Mouse (Mus musculus): ENCODE data around the gene Pde7b. TPM values are rescaled to one million over a fixed set of nuclear protein-coding genes. Genes with fewer than 3 reads are reported as not detected.

The Pde7b gene
- total and polyA plus RNA-seq, 2 experiments from 2014 or later = 3.3 to 6.0 TPM

DNA sequence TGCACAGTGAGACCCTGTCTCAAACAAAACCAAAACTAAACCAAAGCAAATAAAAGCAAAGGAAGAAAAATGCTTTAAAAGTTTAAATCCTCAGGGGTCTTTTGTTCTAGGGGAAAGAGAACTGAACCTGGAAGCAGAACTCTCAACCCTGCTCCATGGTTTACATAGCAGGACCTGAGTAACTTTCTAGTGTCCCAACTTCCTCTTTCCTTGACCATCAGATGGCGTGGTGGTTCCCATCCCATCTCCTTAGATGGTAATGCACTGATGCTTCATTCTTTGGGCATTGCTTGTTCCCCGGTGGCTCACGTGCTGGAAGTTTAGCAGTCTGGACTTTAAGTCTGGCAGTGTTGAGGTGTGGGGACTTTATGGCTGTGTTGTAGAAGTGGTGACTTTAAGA lies 343.5 kb downstream of the Pde7b start:
- Histone ChIP-seq H3K9ac (replicated peaks; ENCODE audit: low read length, poor library complexity, severe bottlenecking) (no peak overlapping the region), H3K27ac (ENCODE audit: low read depth, low read length) (no peak overlapping the region), H3K4me1 (ENCODE audit: insufficient read depth, low read length) (peaks cover 4% of the 10 kb centered on the region), H3K27me3 (ENCODE audit: insufficient read depth, low read length) (no peaks in the 10 kb centered on the region), H3K4me2 (ENCODE audit: low read depth, low read length, poor library complexity, severe bottlenecking) (no peak overlapping the region), H3K9me3 (ENCODE audit: low read length) (no peaks in the 10 kb centered on the region), H3K36me3 (ENCODE audit: insufficient read depth, low read length) (no peaks in the 10 kb centered on the region), H3K4me3 (ENCODE audit: low read depth, low read length) (no peak overlapping the region)
- no peak for TF ChIP-seq CTCF (IDR thresholded peaks at IDR 0.05)
- DNase-seq (ENCODE audit: low spot score) (no peak), ATAC-seq (ENCODE audit: low FRiP score) (no peak)
- 87% methylated on average over 3 of the region's 3 CpGs for WGBS

DNA sequence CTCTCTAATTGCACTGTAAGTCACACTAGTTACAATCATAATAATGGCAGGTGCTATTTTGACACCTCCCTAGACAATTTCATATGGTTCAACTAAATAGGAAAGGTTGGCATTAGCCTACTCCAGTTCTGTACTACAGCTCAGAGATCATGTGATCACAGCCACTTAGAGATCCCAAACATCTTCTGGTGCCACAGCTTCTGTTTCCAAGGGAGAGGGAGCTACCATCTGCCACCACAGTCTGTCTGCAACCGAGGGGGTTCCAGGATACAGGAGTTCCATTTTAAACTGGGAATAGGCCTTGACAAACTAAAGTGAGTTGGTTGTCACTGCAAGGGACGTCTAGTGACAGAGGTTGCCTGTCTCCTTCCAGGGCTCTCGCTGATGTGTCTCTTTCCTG lies 344.1 kb downstream of the Pde7b start:
- Histone ChIP-seq H3K27ac (ENCODE audit: low read depth, low read length) (no peak overlapping the region), H3K4me1 (ENCODE audit: insufficient read depth, low read length) (peaks cover 4% of the 10 kb centered on the region), H3K9ac (replicated peaks; ENCODE audit: low read length, poor library complexity, severe bottlenecking) (no peak overlapping the region), H3K4me3 (ENCODE audit: low read depth, low read length) (no peak overlapping the region), H3K4me2 (ENCODE audit: low read depth, low read length, poor library complexity, severe bottlenecking) (no peak overlapping the region), H3K9me3 (ENCODE audit: low read length) (no peaks in the 10 kb centered on the region), H3K36me3 (ENCODE audit: insufficient read depth, low read length) (no peaks in the 10 kb centered on the region), H3K27me3 (ENCODE audit: insufficient read depth, low read length) (no peaks in the 10 kb centered on the region)
- no peak for DNase-seq (ENCODE audit: low spot score)
- ATAC-seq (ENCODE audit: low FRiP score) = no peak
- WGBS = 89% methylated on average over 3 of the region's 3 CpGs
- TF ChIP-seq CTCF (IDR thresholded peaks at IDR 0.05) = no peak

DNA sequence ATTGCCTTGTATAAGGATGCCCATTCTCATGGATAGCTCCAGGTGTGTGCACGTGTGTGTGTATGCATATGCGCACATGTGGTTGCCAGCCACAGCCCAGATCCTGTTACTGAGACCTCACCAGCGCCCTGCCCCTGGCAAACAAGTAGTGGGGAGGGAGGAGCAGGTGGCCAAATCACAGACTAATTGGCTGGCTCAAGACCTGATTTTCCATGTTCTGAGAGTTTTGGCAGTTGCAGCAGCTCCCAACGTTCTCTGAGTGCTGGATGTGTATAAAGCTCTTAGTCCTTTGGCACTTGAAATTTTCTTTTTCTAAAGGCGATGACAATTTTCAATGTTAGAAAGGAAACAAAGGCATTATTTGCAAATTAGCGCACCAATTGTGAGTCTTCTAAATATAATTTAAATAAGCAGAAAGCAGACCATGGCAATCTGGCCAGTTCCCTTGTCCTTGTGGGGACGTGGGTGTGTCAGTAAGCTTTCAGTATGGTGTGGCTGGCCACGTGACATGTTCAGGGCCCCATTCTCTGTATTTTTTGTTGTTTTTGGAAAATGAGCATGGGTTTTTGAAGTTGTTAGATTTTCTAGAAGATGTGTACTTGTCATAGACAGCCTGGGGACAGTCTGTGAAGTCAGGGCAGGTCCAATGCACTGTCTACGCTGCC lies 345.7 kb downstream of the Pde7b start:
- H3K9me3 ChIP-seq (ENCODE audit: low read length) = no peaks in the 10 kb centered on the region
- H3K36me3 ChIP-seq (ENCODE audit: insufficient read depth, low read length) = no peaks in the 10 kb centered on the region
- no peak overlapping the region for H3K9ac ChIP-seq (replicated peaks; ENCODE audit: low read length, poor library complexity, severe bottlenecking)
- no peak overlapping the region for H3K27ac ChIP-seq (ENCODE audit: low read depth, low read length)
- H3K27me3 ChIP-seq (ENCODE audit: insufficient read depth, low read length) = no peaks in the 10 kb centered on the region
- DNase-seq (ENCODE audit: low spot score) = peak; percentile 20
- H3K4me1 ChIP-seq (ENCODE audit: insufficient read depth, low read length) = peaks cover 4% of the 10 kb centered on the region
- ATAC-seq (ENCODE audit: low FRiP score) = no peak
- no peak overlapping the region for H3K4me3 ChIP-seq (ENCODE audit: low read depth, low read length)
- TF ChIP-seq CTCF (IDR thresholded peaks at IDR 0.05) = no peak
- 80% methylated on average over 9 of the region's 9 CpGs for WGBS
- H3K4me2 ChIP-seq (ENCODE audit: low read depth, low read length, poor library complexity, severe bottlenecking) = no peak overlapping the region

DNA sequence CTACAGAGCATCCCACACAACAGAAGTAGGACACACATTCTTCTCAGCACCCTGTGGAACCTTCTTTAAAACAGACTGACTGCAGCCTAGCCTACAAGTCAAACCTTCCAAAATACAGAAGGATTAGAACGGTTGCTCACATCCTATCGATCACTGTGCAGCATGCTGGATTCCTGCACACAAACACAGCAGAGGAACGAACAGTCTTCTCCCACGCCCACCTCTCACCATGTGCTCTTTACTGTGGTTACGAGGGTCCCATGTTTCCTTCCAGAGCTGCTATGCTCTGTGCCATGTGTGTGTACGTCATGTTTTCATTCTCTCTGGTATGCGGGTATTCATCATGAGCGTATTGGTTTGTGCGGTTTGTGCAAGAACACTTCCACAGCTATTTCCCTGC lies 347.3 kb downstream of the Pde7b start:
- no peaks in the 10 kb centered on the region for H3K36me3 ChIP-seq (ENCODE audit: insufficient read depth, low read length)
- no peaks in the 10 kb centered on the region for H3K9me3 ChIP-seq (ENCODE audit: low read length)
- DNase-seq (ENCODE audit: low spot score) (no peak), ATAC-seq (ENCODE audit: low FRiP score) (no peak)
- peaks cover 2% of the 10 kb centered on the region; the same call in 1 of the 2 replicates for H3K4me1 ChIP-seq (ENCODE audit: insufficient read depth, low read length)
- no peaks in the 10 kb centered on the region for H3K27me3 ChIP-seq (ENCODE audit: insufficient read depth, low read length)
- H3K4me2 ChIP-seq (ENCODE audit: low read depth, low read length, poor library complexity, severe bottlenecking) = no peak overlapping the region
- H3K4me3 ChIP-seq (ENCODE audit: low read depth, low read length) = no peak overlapping the region
- TF ChIP-seq CTCF (IDR thresholded peaks at IDR 0.05) = no peak
- no peak overlapping the region for H3K27ac ChIP-seq (ENCODE audit: low read depth, low read length)
- no peak overlapping the region for H3K9ac ChIP-seq (replicated peaks; ENCODE audit: low read length, poor library complexity, severe bottlenecking)
- 92% methylated on average over 9 of the region's 9 CpGs for WGBS

DNA sequence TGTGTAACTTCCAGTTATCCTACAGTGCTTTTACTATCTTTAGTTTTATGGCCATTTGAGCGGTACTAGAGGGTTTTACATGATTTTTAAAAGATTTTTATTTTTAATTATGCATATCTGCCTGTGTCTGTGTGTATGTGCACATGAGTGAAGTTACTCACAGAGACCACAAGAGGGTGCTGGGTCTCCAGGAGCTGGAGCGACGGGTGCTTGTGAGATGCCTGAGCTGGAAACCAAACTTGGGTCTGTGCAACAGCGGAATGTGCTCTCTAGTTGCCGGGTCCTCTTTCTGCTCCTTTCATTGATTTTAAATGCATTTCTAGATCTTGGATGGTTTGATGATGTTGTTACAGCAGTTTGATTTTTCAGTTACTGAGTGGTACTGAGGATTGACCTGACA lies 352.8 kb downstream of the Pde7b start:
- Histone ChIP-seq H3K4me3 (ENCODE audit: low read depth, low read length) (no peak overlapping the region), H3K4me2 (ENCODE audit: low read depth, low read length, poor library complexity, severe bottlenecking) (no peak overlapping the region), H3K27me3 (ENCODE audit: insufficient read depth, low read length) (no peaks in the 10 kb centered on the region), H3K4me1 (ENCODE audit: insufficient read depth, low read length) (no peaks in the 10 kb centered on the region), H3K9me3 (ENCODE audit: low read length) (no peaks in the 10 kb centered on the region), H3K36me3 (ENCODE audit: insufficient read depth, low read length) (no peaks in the 10 kb centered on the region), H3K9ac (replicated peaks; ENCODE audit: low read length, poor library complexity, severe bottlenecking) (no peak overlapping the region), H3K27ac (ENCODE audit: low read depth, low read length) (no peak overlapping the region)
- ATAC-seq (ENCODE audit: low FRiP score) (no peak), DNase-seq (ENCODE audit: low spot score) (no peak)
- TF ChIP-seq CTCF (IDR thresholded peaks at IDR 0.05) = peak; percentile 32
- 97% methylated on average over 5 of the region's 5 CpGs for WGBS

DNA sequence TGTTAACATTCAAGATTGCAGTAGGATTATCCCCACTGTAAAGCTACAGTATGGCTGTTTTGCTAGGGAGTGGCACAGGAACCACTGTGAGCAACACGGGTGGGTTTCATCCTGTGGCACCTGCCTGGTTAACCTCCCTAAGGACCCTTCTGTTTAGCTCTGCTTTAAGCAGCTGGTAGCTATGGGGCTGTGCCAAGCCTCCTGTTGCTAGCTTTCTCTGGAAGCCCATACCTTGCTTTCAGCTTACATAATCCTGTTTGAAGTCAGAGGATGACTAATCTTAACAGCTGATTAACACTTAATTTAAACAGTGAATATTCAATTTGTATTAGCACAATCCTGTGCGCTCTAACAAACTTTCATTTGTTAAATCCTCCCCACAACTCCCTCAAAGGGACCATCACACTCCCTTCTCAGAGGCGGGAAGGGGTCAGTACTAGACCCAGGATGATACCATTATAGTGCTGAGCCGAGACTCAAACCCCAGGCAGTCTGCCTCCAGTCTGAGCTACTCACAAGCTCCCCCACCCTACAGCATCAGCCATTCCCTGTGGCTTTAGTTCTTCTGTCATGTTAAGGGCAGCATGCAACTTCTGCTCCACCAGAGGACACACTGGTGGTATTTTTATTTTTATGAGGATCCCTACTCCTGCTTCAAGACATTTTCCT lies 362.3 kb downstream of the Pde7b start:
- Histone ChIP-seq H3K4me3 (ENCODE audit: low read depth, low read length) (no peak overlapping the region), H3K4me1 (ENCODE audit: insufficient read depth, low read length) (no peaks in the 10 kb centered on the region), H3K27me3 (ENCODE audit: insufficient read depth, low read length) (no peaks in the 10 kb centered on the region), H3K9ac (replicated peaks; ENCODE audit: low read length, poor library complexity, severe bottlenecking) (no peak overlapping the region), H3K9me3 (ENCODE audit: low read length) (no peaks in the 10 kb centered on the region), H3K4me2 (ENCODE audit: low read depth, low read length, poor library complexity, severe bottlenecking) (no peak overlapping the region), H3K36me3 (ENCODE audit: insufficient read depth, low read length) (no peaks in the 10 kb centered on the region), H3K27ac (ENCODE audit: low read depth, low read length) (no peak overlapping the region)
- DNase-seq (ENCODE audit: low spot score) = no peak
- WGBS = 56% methylated on average over 4 of the region's 4 CpGs
- ATAC-seq (ENCODE audit: low FRiP score) = peak; percentile 43; the same call in 1 of the 2 replicates
- no peak for TF ChIP-seq CTCF (IDR thresholded peaks at IDR 0.05)

All from midbrain, postnatal 0 days (tissue).